Mouse (Mus musculus): Measurements from ENCODE around the gene Hsdl1. TPM values are rescaled to one million over a fixed set of nuclear protein-coding genes. Genes with fewer than 3 reads are reported as not detected.

The Hsdl1 gene
- total RNA-seq (2021), result 10 to 100 TPM; 17.9 to 20.7 TPM
- long read RNA-seq, experiment 1, transcript Hsdl1-201 (5 exons, 3,141 nt), result major isoform, 37 of 48 reads
- long read RNA-seq, experiment 1, partial matches to known transcripts, result 3 of 48 reads
- long read RNA-seq, experiment 1, other reads (novel, unspliced or antisense), result 8 of 48 reads
- long read RNA-seq, experiment 2, transcript Hsdl1-201 (5 exons, 3,141 nt), result major isoform, 40 of 49 reads
- long read RNA-seq, experiment 2, partial matches to known transcripts, result 3 of 49 reads
- long read RNA-seq, experiment 2, other reads (novel, unspliced or antisense), result 6 of 49 reads

- intact Hi-C loops (cut with DNase I), result loop anchor here (1.0 kb wide), 1 partner anchor 14 kb away; no protein-coding TSS in a partner anchor
- DNase-seq, result peak; percentile 99
Measured at GRCm38 (mm10) chr8:119574437-119575365, at the start of gene Hsdl1, which contains the start of gene Dnaaf1. Hsdl1 (minus strand) TSS chr8:119575183. Dnaaf1 (plus strand) TSS chr8:119575235.

DNA sequence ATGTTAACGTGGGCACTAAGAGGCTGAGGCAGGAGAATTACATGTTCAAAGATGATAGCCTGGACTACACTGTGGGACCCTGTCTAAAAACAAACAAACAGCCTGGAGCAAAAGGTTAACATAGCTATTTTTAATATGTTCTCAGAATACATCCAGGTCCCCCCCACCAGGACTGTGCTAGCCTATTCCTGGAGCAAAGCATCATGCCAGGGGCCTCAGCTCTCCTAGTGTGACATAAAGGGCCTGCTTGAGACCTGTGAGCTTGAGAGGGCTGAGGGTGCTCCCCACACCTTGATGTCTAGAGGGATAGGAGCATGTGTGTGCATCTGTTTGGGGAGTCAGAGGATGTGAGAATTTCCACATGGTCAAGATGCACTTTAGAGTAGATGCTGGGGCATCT, 48.8 kb upstream of the Hsdl1 start:
- intact Hi-C loops (cut with DNase I), result no loop called here
- DNase-seq, result no peak

DNA sequence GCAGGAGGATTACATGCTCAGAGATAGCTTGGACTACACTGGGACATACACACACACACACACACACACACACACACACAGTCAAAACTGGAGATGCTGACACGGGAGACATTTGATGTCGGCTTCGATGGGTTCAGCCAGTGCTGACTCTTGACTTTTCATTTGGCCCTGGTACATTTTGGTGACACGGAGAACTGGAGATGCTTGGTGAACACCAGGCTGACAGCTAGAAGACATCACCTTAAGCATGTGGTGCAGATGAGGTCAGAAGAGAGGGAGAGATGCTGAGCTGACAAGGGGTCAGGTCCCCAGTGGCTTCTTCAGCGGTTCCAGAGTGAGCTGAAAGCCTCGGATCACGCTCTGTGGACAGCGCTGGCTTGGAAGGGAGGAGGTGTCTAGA, 48.1 kb upstream of the Hsdl1 start:
- intact Hi-C loops (cut with DNase I), result no loop called here
- no peak for DNase-seq

DNA sequence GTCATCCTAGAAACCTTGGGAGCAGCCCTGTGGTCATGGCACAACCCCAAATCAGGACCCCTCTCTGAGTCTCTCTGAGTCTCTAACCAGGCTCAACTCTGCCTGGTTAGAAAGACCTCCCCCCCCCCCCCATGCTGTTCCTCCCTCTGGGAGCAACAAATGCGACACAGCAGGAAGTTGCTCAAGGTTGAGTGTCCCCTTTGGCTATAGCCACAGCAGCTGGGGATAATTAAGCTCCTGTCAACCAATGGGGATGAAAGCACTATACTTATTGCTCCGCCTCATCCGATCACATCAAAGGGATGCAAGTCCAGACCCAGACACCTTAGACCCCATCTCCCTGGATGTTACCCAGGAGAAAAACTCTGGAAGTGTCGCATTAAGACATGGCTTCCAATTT, 47.6 kb upstream of the Hsdl1 start:
- intact Hi-C loops (cut with DNase I), result no loop called here
- DNase-seq, result no peak

DNA sequence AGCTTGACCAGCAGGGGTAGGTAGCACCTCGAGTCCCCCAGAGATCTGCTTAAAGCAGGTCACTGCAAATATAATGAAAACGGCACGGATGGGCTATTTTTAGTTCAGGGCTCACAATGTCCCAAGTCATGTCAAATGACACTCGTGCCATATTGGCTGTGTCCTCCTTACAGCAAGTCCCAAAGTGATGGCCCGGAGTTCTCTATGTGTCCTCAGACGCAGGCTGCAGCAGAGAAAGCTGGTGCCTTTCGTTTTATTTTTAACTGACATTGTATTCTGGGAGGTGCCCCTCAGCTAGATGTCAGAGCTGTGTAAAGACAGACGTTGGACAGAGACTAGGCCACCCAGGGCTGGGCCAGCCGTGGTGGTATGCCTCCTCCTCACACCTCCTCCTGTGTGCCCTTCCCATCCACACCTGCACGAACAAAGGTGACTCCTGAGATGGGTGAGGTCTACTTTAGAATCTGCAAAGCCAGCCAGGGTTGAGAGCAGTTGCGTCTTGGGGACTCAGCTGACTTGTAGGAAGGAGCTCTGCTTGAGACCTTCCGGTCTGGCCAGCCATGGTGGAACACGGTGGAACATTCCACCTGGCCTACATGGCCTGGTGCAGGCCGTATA, 46.0 kb upstream of the Hsdl1 start:
- intact Hi-C loops (cut with DNase I), result no loop called here
- no peak for DNase-seq

- intact Hi-C loops (cut with DNase I), result no loop called here
- no peak for DNase-seq
Measured at GRCm38 (mm10) chr8:119620116-119620840, 45.3 kb upstream of the Hsdl1 start.

GRCm38 (mm10) chr8:119618887-119619286, 43.9 kb upstream of the Hsdl1 start:
- no peak for DNase-seq
- intact Hi-C loops (cut with DNase I), result no loop called here

- peak in 1 of 2 experiments; percentile 26 for DNase-seq
- intact Hi-C loops (cut with DNase I), result no loop called here
Measured at GRCm38 (mm10) chr8:119617586-119617985, 42.6 kb upstream of the Hsdl1 start.

GRCm38 (mm10) chr8:119616811-119617210, 41.8 kb upstream of the Hsdl1 start:
- intact Hi-C loops (cut with DNase I), result no loop called here
- DNase-seq, result no peak

- intact Hi-C loops (cut with DNase I), result no loop called here
- no peak for DNase-seq
Measured at GRCm38 (mm10) chr8:119616358-119616757, 41.4 kb upstream of the Hsdl1 start.

DNA sequence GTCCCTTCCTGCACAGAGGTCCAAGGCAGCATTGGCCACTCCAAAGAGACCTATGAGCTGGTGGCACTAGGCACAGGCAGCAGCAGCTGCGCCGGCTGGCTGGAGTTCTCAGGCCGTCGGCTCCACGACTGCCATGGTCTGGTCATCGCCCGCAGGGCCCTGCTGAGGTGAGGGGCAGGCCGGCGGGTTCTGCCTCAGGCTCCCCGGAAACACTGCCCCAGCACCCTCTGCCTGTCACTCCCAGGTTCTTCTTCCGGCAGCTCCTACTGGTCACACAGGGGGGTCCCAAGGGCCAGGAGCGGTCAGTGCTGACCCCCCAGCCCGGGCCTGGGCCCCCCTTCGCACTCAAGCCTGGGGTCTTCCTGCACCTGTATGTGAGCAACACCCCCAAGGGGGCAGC, 40.1 kb upstream of the Hsdl1 start:
- intact Hi-C loops (cut with DNase I), result no loop called here
- no peak for DNase-seq

DNA sequence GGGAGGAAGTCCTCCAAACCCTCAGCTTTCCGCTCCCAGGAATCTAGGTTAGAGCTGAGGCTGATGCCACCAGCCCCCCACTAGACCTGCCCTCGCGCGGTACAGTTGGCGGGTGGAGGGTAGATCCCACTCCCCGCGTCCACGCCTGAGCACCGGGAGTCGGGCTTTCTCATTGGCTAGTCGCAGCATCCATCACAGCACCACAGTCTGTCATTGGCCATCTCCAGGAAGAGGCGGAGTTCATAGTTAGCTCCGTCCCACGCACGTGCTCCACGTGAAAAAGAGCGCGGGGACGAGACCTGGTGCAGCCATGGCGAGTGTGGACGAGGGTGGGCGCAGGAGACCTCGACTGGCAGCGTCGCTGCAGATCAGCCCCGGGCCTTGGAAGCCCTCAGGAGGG, 37.5 kb upstream of the Hsdl1 start, which contains the start of gene Adad2:
Adad2 (plus strand) TSS at position 277 of the 400 bp plus-strand sequence.
- DNase-seq, result no peak
- intact Hi-C loops (cut with DNase I), result no loop called here

- intact Hi-C loops (cut with DNase I), result loop anchor here (10.0 kb wide), 1 partner anchor 81 kb away; no protein-coding TSS in a partner anchor
- DNase-seq, result no peak
Measured at GRCm38 (mm10) chr8:119606224-119606623, 31.2 kb upstream of the Hsdl1 start.

DNA sequence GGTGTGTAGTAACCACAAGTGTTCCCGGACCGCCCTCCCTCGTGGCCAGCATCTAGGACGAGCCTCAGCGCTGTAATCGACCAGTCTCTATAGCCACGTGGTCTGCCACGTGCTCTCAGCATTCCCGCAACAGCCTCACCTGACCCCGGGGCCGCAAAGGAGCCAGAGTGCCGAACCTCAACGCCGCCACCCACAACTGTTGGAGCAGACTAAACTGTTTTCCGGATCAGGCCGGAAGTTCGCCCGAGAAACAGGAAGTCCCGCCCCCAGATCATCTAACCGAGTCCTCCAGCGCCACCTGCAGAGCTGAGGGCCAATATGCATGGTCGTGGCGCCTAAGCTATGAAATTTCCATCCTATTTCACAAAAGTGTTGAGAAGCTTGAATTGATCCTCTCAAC, 30.0 kb upstream of the Hsdl1 start, which contains the start of gene Taf1c:
Taf1c (minus strand) TSS at position 227 of the 400 bp plus-strand sequence.
- intact Hi-C loops (cut with DNase I), result loop anchor here (2.0 to 10.0 kb wide), 5 partner anchors 48 to 193 kb away; partner anchors contain the start of gene Mbtps1
- DNase-seq, result peak; percentile 92 to 97

DNA sequence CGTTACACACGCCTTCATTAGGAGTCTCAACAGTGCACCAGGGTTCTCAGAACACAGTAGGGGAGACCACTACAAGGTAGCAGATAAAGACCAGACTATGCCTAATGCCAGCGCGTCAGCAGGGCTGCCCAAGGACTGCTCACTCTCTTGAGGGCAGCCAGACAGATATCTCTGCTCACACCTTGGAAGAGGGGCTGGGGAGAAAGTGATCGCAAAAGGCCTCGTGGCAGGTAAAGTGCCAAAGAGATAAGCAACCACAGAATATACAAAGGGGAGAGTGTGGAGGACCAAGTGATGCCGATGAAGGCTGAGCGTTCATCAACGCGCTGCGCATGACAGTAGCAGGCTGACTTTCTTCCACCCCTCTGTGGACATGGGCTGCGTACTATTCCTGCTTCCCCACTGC, 29.4 kb upstream of the Hsdl1 start:
- no peak for DNase-seq
- intact Hi-C loops (cut with DNase I), result loop anchor here (2.0 to 10.0 kb wide), 5 partner anchors 47 to 192 kb away; partner anchors contain the start of gene Mbtps1

GRCm38 (mm10) chr8:119603771-119604170, 28.8 kb upstream of the Hsdl1 start:
- DNase-seq, result no peak
- intact Hi-C loops (cut with DNase I), result loop anchor here (2.0 to 10.0 kb wide), 5 partner anchors 46 to 191 kb away; partner anchors contain the start of gene Mbtps1

DNA sequence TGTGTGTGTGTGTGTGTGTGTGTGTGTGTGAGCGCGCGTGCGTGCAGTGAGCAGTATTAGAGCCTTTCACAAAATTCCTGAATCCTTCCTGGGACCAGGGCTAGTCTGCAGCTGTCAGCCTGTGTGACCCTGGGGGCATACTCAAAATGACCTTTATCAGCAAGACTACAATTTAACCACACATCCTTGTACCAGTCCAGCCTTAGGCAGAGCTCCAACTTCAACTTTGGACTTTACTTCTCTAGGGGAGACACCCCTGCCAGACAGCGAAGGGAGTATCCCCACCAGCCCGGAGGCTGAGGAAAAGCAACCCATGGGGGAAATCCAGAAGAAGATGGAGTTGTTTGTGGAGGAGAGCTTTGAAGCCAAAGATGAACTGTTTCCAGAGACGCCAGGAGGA, 16.5 kb upstream of the Hsdl1 start:
- intact Hi-C loops (cut with DNase I), result no loop called here
- no peak for DNase-seq

GRCm38 (mm10) chr8:119590348-119590747, 15.4 kb upstream of the Hsdl1 start:
- intact Hi-C loops (cut with DNase I), result no loop called here
- no peak for DNase-seq

- intact Hi-C loops (cut with DNase I), result no loop called here
- no peak for DNase-seq
Measured at GRCm38 (mm10) chr8:119588844-119589243, 13.9 kb upstream of the Hsdl1 start.

DNA sequence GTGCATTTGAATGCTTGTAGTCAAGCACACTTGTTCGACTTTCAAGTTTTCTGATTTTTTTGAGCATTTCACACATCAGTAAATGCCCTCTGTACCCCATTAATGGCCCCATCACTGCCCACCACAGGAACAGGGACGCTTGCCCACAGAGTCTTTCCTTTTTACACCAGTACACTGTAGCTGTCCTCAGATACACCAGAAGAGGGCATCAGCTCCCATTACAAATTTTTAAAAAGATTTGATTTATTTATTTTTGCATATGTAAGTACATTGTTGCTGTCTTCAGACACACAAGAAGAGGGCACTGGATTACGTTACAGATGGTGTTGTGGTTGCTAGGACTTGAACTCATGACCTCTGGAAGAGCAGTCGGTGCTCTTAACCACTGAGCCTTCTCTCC, 13.3 kb upstream of the Hsdl1 start:
- no peak for DNase-seq
- intact Hi-C loops (cut with DNase I), result no loop called here
